Mouse (Mus musculus): Measurements from ENCODE around the gene Atg10.

GRCm38 (mm10) chr13:91129071-91129470, 94.7 kb downstream of the Atg10 start:
- TF ChIP-seq CTCF (IDR thresholded peaks at IDR 0.05; ENCODE audit: low read depth) (no peak), EP300 (IDR thresholded peaks at IDR 0.05; ENCODE audit: low read depth) (no peak)
